14 mouse cellular contexts compared by ENCODE assay signal in the genomic region with DNA sequence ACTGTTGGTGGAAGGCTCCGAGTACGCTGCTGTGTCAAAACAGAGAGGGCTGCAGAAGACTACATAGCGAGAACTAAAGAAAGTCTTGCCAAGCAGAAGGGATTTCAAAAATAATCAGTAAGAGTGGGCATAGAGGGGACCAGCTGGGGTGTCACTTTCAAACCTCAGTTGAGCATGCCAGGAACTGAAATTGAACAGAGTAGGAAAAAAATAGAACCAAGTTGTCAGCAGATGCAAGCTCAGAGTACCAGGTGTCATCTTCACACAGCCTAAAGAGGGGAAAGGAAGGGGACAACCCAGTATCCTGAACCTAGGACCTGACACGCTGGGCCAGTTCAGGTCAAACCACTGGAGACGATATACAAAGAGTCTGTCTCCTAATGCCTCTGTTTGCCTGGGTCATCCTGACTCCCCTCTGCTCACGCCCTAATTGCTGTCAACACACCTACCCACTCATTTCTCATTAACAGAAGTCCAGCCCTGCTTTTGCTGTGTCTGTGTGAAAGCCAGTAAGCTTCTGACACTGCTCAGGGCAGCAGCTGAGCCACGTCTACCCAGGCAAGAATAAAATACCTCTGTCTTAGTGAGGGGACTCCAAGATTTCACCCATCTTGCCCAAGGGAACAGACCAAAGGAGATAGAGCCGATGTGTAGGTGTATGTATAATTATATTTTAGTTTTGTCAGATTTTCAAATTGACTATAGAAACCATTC.
DNase-seq lines count a peak whose midpoint lies in the region; ATAC-seq and TF ChIP-seq lines count a peak whose summit lies in the region.
"Had no signal": no experiment of that assay in that cellular context is flagged by ENCODE, and none has a peak within 500 bp of the region (broad histone marks: within the 10 kb centered on the region; RNA-seq: fewer than 3 reads in every experiment).

No protein-coding gene starts in this region.

- H3K4me3 ChIP-seq in midbrain, postnatal 0 days (ENCODE audit: low read depth, low read length) = no peak overlapping the region
- no peak overlapping the region for H3K4me3 ChIP-seq in midbrain, embryonic 15.5 days
- no peak overlapping the region for H3K4me3 ChIP-seq in neural tube, embryonic 15.5 days (replicated peaks)
- H3K4me3 ChIP-seq: limb, embryonic 13.5 days had no signal

- no peaks in the 10 kb centered on the region for H3K4me1 ChIP-seq in midbrain, postnatal 0 days (ENCODE audit: insufficient read depth, low read length)
- H3K4me1 ChIP-seq in midbrain, embryonic 15.5 days = no peaks in the 10 kb centered on the region
- no peaks in the 10 kb centered on the region for H3K4me1 ChIP-seq in neural tube, embryonic 15.5 days
- H3K4me1 ChIP-seq: limb, embryonic 13.5 days had no signal

- H3K4me2 ChIP-seq in midbrain, postnatal 0 days (ENCODE audit: low read depth, low read length, poor library complexity, severe bottlenecking) = no peak overlapping the region
- H3K4me2 ChIP-seq in midbrain, embryonic 15.5 days = no peak overlapping the region
- H3K4me2 ChIP-seq in neural tube, embryonic 15.5 days = no peak overlapping the region
- H3K4me2 ChIP-seq: hindbrain, embryonic 14.5 days; limb, embryonic 13.5 days had no signal

- H3K9ac ChIP-seq in midbrain, postnatal 0 days (replicated peaks; ENCODE audit: low read length, poor library complexity, severe bottlenecking) = no peak overlapping the region
- no peak overlapping the region for H3K9ac ChIP-seq in midbrain, embryonic 15.5 days
- H3K9ac ChIP-seq in neural tube, embryonic 15.5 days (replicated peaks) = no peak overlapping the region
- H3K9ac ChIP-seq: hindbrain, embryonic 14.5 days; limb, embryonic 13.5 days; liver, postnatal 0 days had no signal

- TF ChIP-seq CTCF in midbrain, postnatal 0 days (IDR thresholded peaks at IDR 0.05) = no peak

- WGBS in midbrain, postnatal 0 days = 81% methylated on average over 8 of the region's 8 CpGs
- 76% methylated on average over 8 of the region's 8 CpGs for WGBS in midbrain, embryonic 15.5 days
- WGBS in neural tube, embryonic 15.5 days = 82% methylated on average over 8 of the region's 8 CpGs

- no peaks in the 10 kb centered on the region for H3K27me3 ChIP-seq in midbrain, postnatal 0 days (ENCODE audit: insufficient read depth, low read length)
- no peaks in the 10 kb centered on the region for H3K27me3 ChIP-seq in midbrain, embryonic 15.5 days (replicated peaks)
- no peaks in the 10 kb centered on the region for H3K27me3 ChIP-seq in neural tube, embryonic 15.5 days (replicated peaks)

- peak; percentile 32 for DNase-seq in midbrain, postnatal 0 days (ENCODE audit: low spot score)
- DNase-seq in frontal cortex, adult 2 months (ENCODE audit: extremely low spot score in 1 of 2, low spot score in 1 of 2) = peak; percentile 74 to 79
- DNase-seq in left cerebral cortex, adult 18-20 months (ENCODE audit: low spot score in 2 of 2) = peak; percentile 26 to 51
- no peak for DNase-seq in heart, adult 18-20 months
- DNase-seq in Muller cell, postnatal 12 days (ENCODE audit: inconsistent ontology term) = no peak
- DNase-seq: adrenal gland, postnatal 10 days; gastrocnemius, postnatal 10 days; kidney, adult 9 months; liver, postnatal 0 days had no signal

- no peaks in the 10 kb centered on the region for H3K9me3 ChIP-seq in midbrain, postnatal 0 days (ENCODE audit: low read length)
- no peaks in the 10 kb centered on the region for H3K9me3 ChIP-seq in midbrain, embryonic 15.5 days
- H3K9me3 ChIP-seq in neural tube, embryonic 15.5 days (replicated peaks) = no peaks in the 10 kb centered on the region
- H3K9me3 ChIP-seq: limb, embryonic 13.5 days had no signal

- H3K27ac ChIP-seq in midbrain, postnatal 0 days (ENCODE audit: low read depth, low read length) = no peak overlapping the region
- no peak overlapping the region for H3K27ac ChIP-seq in midbrain, embryonic 15.5 days
- H3K27ac ChIP-seq in neural tube, embryonic 15.5 days (replicated peaks) = no peak overlapping the region
- H3K27ac ChIP-seq: hindbrain, embryonic 14.5 days; limb, embryonic 13.5 days; stomach, postnatal 0 days had no signal

- ATAC-seq in midbrain, postnatal 0 days (ENCODE audit: low FRiP score) = no peak
- ATAC-seq in midbrain, embryonic 15.5 days (replicated peaks) = no peak
- no peak for ATAC-seq in neural tube, embryonic 15.5 days (ENCODE audit: low FRiP score)
- ATAC-seq: liver, postnatal 0 days had no signal

- no peaks in the 10 kb centered on the region for H3K36me3 ChIP-seq in midbrain, postnatal 0 days (ENCODE audit: insufficient read depth, low read length)
- no peaks in the 10 kb centered on the region for H3K36me3 ChIP-seq in midbrain, embryonic 15.5 days (replicated peaks)
- H3K36me3 ChIP-seq in neural tube, embryonic 15.5 days = no peaks in the 10 kb centered on the region
- H3K36me3 ChIP-seq: limb, embryonic 13.5 days had no signal

Comparison
In these comparisons a context has a peak if more than half of its experiments do, and no peak if none do; other contexts are left out.
1. DNase-seq: peak in midbrain, postnatal 0 days (single experiment), frontal cortex, adult 2 months (2 of 2) and left cerebral cortex, adult 18-20 months (2 of 2); none in heart, adult 18-20 months (0 of 2) and Muller cell, postnatal 12 days (single experiment).